Mouse (Mus musculus): ENCODE results near the gene Gm15262. TPM values are rescaled to one million over a fixed set of nuclear protein-coding genes. Genes with fewer than 3 reads are reported as not detected.

The Gm15262 gene
- not detected for polyA plus RNA-seq (2014; fragmentation: Illumina TruSeq; extraction: RNeasy Lipid Tissue Mini Kit (QIAGEN cat#74804); ENCODE audit: low replicate concordance)

GRCm38 (mm10) chrX:161287156-161287555 is at the start of gene Gm15262:
Gm15262 (plus strand) TSS chrX:161287456.

Other genes with a start within 250 kb of the Gm15262 start
- 1.5 TPM for gene Scml2, start 170.3 kb upstream of the Gm15262 start, polyA plus RNA-seq (2014; fragmentation: Illumina TruSeq; extraction: RNeasy Lipid Tissue Mini Kit (QIAGEN cat#74804); ENCODE audit: low replicate concordance)

Measured in small intestine, adult 10 weeks (tissue).